Mouse (Mus musculus) MEL (cell line): ENCODE measurements at regions not wholly inside any gene's neighbourhood (a gene's known extent, or its start where the extent isn't known, plus 50 kb on each side); places are given as distances from the start of the nearest gene placed in this dataset.

Experiments
- DNase-seq: peaks from one replicate; pipeline ENCODE4 v3.0.0; 2011; ENCODE audit warnings: low read depth, low spot score
- H3K27ac ChIP-seq: 2 replicates; pipeline ENCODE4 v1.5.1; 2012; ENCODE audit warnings: low read depth, mild to moderate bottlenecking, control low read depth, low read length, moderate library complexity; ENCODE audit not compliant: control insufficient read depth
- H3K27me3 ChIP-seq, 2 experiments: fragments of 150-350 bp in 1 of 2; sonication (generic) in 1 of 2; 2 replicates each; pipeline ENCODE4 v1.6.1; 2012; ENCODE audit warnings: low read length in 2 of 2, mild to moderate bottlenecking in 2 of 2, improper control_type of control experiment in 1 of 2, moderate library complexity in 1 of 2; ENCODE audit not compliant: insufficient read depth in 2 of 2, control insufficient read depth in 1 of 2
- H3K36me3 ChIP-seq, 2 experiments: 2 replicates each; pipeline ENCODE4 v1.6.1; 2012 to 2014; ENCODE audit warnings: low read length in 2 of 2, improper control_type of control experiment in 1 of 2, inconsistent platforms in 1 of 2, mild to moderate bottlenecking in 1 of 2; ENCODE audit not compliant: insufficient read depth in 2 of 2, control insufficient read depth in 1 of 2
- H3K4me1 ChIP-seq, 2 experiments: fragments of 150-350 bp in 1 of 2; sonication (generic) in 1 of 2; 2 replicates each; pipeline ENCODE4 v1.6.1; 2012; ENCODE audit warnings: low read length in 2 of 2, improper control_type of control experiment in 1 of 2, mild to moderate bottlenecking in 1 of 2; ENCODE audit not compliant: insufficient read depth in 2 of 2, control insufficient read depth in 1 of 2
- H3K4me3 ChIP-seq, 2 experiments: fragments of 150-350 bp in 1 of 2; sonication (generic) in 1 of 2; 2 replicates each; pipeline ENCODE4 v1.5.1; 2012; ENCODE audit warnings: low read depth in 2 of 2, low read length in 2 of 2, mild to moderate bottlenecking in 2 of 2, moderate library complexity in 2 of 2, control low read depth in 1 of 2, improper control_type of control experiment in 1 of 2; ENCODE audit not compliant: control insufficient read depth in 1 of 2, insufficient read depth in 1 of 2
- H3K79me2 ChIP-seq: 2 replicates; pipeline ENCODE4 v1.6.1; 2012; ENCODE audit warnings: mild to moderate bottlenecking, low read length, moderate library complexity; ENCODE audit not compliant: control insufficient read depth, poor library complexity, insufficient read depth
- H3K9ac ChIP-seq: 2 replicates; pipeline ENCODE4 v1.6.1; 2012; ENCODE audit warnings: low read depth, mild to moderate bottlenecking, control low read depth, low read length, moderate library complexity; ENCODE audit not compliant: control insufficient read depth, poor library complexity, severe bottlenecking
- H3K9me3 ChIP-seq: fragments of 150-350 bp; sonication (generic); replicated peaks from 2 replicates; pipeline ENCODE4 v1.6.1; 2012; ENCODE audit warnings: mild to moderate bottlenecking, low read length, improper control_type of control experiment, moderate library complexity; ENCODE audit not compliant: insufficient read depth
- CHD2 ChIP-seq: IDR thresholded peaks from 2 replicates; pipeline ENCODE4 v1.6.1; 2011; ENCODE audit warnings: low read length, improper control_type of control experiment
- CTCF ChIP-seq, 3 experiments: IDR thresholded peaks in 2 of 3; conservative IDR thresholded peaks in 1 of 3; 2 replicates each; pipeline ENCODE4 v1.5.1; 2011 to 2012; ENCODE audit warnings: low read length in 3 of 3, low read depth in 2 of 3, mild to moderate bottlenecking in 2 of 3, improper control_type of control experiment in 1 of 3, inconsistent platforms in 1 of 3, mixed read lengths in 1 of 3, moderate library complexity in 1 of 3; ENCODE audit not compliant: control insufficient read depth in 1 of 3, insufficient read depth in 1 of 3, poor library complexity in 1 of 3, severe bottlenecking in 1 of 3
- E2F4 ChIP-seq: IDR thresholded peaks from 2 replicates; pipeline ENCODE4 v1.6.1; 2011; ENCODE audit warnings: low read depth, low read length, improper control_type of control experiment, borderline replicate concordance
- ELF1 ChIP-seq: IDR thresholded peaks from 2 replicates; pipeline ENCODE4 v1.6.1; 2014; ENCODE audit warnings: low read depth, mild to moderate bottlenecking, inconsistent platforms, low read length, improper control_type of control experiment, moderate library complexity
- GABPA ChIP-seq: IDR thresholded peaks from 2 replicates; pipeline ENCODE4 v1.6.1; 2012; ENCODE audit warnings: low read depth, mild to moderate bottlenecking, inconsistent platforms, low read length, improper control_type of control experiment, moderate library complexity
- GATA1 ChIP-seq: IDR thresholded peaks from 2 replicates; pipeline ENCODE4 v1.6.1; 2011; ENCODE audit warnings: low read depth, low read length, improper control_type of control experiment
- MAX ChIP-seq: IDR thresholded peaks from 2 replicates; pipeline ENCODE4 v1.6.1; 2011; ENCODE audit warnings: low read length, improper control_type of control experiment
- MAZ ChIP-seq: IDR thresholded peaks from 2 replicates; pipeline ENCODE4 v1.6.1; 2012; ENCODE audit warnings: low read depth, mild to moderate bottlenecking, inconsistent platforms, low read length, improper control_type of control experiment
- MEF2A ChIP-seq: IDR thresholded peaks from 2 replicates; pipeline ENCODE4 v1.6.1; 2014; ENCODE audit warnings: low read depth, mild to moderate bottlenecking, inconsistent platforms, low read length, improper control_type of control experiment; ENCODE audit not compliant: poor library complexity, insufficient replicate concordance, severe bottlenecking; ENCODE audit errors: extremely low read depth
- MXI1 ChIP-seq: IDR thresholded peaks from 2 replicates; pipeline ENCODE4 v1.6.1; 2011; ENCODE audit warnings: mild to moderate bottlenecking, low read depth, low read length, improper control_type of control experiment
- POLR2AphosphoS2 ChIP-seq: IDR thresholded peaks from 2 replicates; pipeline ENCODE4 v1.6.1; 2011; ENCODE audit warnings: low read length, improper control_type of control experiment
- POLR2AphosphoS5 ChIP-seq: IDR thresholded peaks from 2 replicates; pipeline ENCODE4 v1.6.1; 2012; ENCODE audit warnings: low read depth, borderline replicate concordance, mild to moderate bottlenecking, inconsistent platforms, low read length, moderate library complexity, mixed read lengths
- RAD21 ChIP-seq: IDR thresholded peaks from 2 replicates; pipeline ENCODE4 v1.6.1; 2011; ENCODE audit warnings: mild to moderate bottlenecking, low read depth, low read length, improper control_type of control experiment
- RCOR1 ChIP-seq: IDR thresholded peaks from 2 replicates; pipeline ENCODE4 v1.6.1; 2012; ENCODE audit warnings: low read depth, mild to moderate bottlenecking, inconsistent platforms, low read length, improper control_type of control experiment
- SMC3 ChIP-seq: IDR thresholded peaks from 2 replicates; pipeline ENCODE4 v1.6.1; 2011; ENCODE audit warnings: low read depth, low read length, improper control_type of control experiment
- TAL1 ChIP-seq: IDR thresholded peaks from 2 replicates; pipeline ENCODE4 v1.6.1; 2012; ENCODE audit warnings: mild to moderate bottlenecking, inconsistent platforms, low read length, moderate library complexity, mixed read lengths
- TCF12 ChIP-seq: IDR thresholded peaks from 2 replicates; pipeline ENCODE4 v1.6.1; 2014; ENCODE audit warnings: low read depth, mild to moderate bottlenecking, inconsistent platforms, low read length, improper control_type of control experiment, moderate library complexity
- USF1 ChIP-seq: IDR thresholded peaks from 2 replicates; pipeline ENCODE4 v1.6.1; 2014; ENCODE audit warnings: low read depth, mild to moderate bottlenecking, inconsistent platforms, low read length, improper control_type of control experiment, moderate library complexity
- USF2 ChIP-seq, 2 experiments: IDR thresholded peaks; 2 replicates each; pipeline ENCODE4 v1.6.1; 2011 to 2012; ENCODE audit warnings: improper control_type of control experiment in 2 of 2, low read length in 2 of 2, borderline replicate concordance in 1 of 2, inconsistent platforms in 1 of 2, low read depth in 1 of 2, mild to moderate bottlenecking in 1 of 2; ENCODE audit not compliant: insufficient read depth in 1 of 2
- ZC3H11A ChIP-seq: IDR thresholded peaks from 2 replicates; pipeline ENCODE4 v1.6.1; 2012; ENCODE audit warnings: low read depth, mild to moderate bottlenecking, inconsistent platforms, low read length, improper control_type of control experiment
- ZMIZ1 ChIP-seq: IDR thresholded peaks from 2 replicates; pipeline ENCODE4 v1.6.1; 2012; ENCODE audit warnings: low read depth, mild to moderate bottlenecking, inconsistent platforms, low read length, improper control_type of control experiment, moderate library complexity

GRCm38 (mm10) chr3:52618925-52619224 is 350.7 kb downstream of the Foxo1 start:
- no peak overlapping the region for H3K27ac ChIP-seq
- DNase-seq = no peak
- no peaks in the 10 kb centered on the region for H3K4me1 ChIP-seq
- H3K79me2 ChIP-seq = no peaks in the 10 kb centered on the region
- no peak for TF ChIP-seq MXI1
- no peak for TF ChIP-seq GATA1
- no peak for TF ChIP-seq POLR2AphosphoS2
- no peak for TF ChIP-seq ZC3H11A
- no peak for TF ChIP-seq MEF2A
- TF ChIP-seq MAZ = no peak
- no peak for TF ChIP-seq SMC3
- no peak for TF ChIP-seq GABPA
- no peak for TF ChIP-seq ZMIZ1
- no peaks in the 10 kb centered on the region for H3K9me3 ChIP-seq
- no peaks in the 10 kb centered on the region for H3K27me3 ChIP-seq
- no peak overlapping the region for H3K4me3 ChIP-seq
- H3K36me3 ChIP-seq = no peaks in the 10 kb centered on the region
- no peak overlapping the region for H3K9ac ChIP-seq

DNA sequence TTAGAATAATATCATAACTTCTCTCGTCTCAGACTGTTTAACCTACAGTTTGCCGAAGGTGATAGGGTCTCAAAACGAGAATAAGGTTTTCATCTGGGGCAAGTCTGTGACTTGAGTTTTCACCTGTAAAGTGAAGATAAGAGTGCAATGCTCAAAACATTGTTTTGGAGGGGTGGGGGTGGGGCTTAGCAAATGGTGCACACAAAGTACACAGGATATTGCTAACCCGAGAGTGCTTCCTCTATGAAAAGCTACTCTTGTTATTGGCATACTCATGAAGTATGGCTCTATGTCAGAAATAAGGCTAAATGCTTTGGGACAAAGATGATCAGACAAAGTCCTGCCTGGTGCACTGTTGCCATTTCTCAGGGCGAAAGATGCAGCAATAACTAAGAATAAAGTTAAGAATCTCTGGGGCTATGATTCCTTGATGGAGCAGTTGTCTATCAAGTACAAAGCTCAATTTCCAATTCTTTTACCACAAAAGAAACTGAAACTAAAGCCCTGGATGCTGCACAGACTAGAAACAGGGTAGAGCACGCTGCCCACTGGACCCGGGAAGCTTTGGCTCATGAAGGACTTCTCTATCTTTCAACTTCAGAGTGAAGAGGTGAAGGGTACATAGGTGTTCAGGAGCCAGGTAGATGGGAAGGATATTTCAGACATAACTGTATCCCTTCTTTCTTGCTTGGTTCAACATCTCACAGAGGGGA is 350.2 kb downstream of the Foxo1 start:
- DNase-seq = no peak

More for the DNA sequence above, 350.2 kb downstream of the Foxo1 start:
- H3K27ac ChIP-seq = no peak overlapping the region
- TF ChIP-seq RCOR1 = no peak
- no peak for TF ChIP-seq ELF1
- no peak for TF ChIP-seq ZC3H11A
- no peak for TF ChIP-seq TAL1
- TF ChIP-seq RAD21 = no peak
- no peak for TF ChIP-seq USF2 (IDR thresholded peaks at IDR 0.05; ENCODE audit: borderline replicate concordance in 1 of 2, insufficient read depth in 1 of 2, low read depth in 1 of 2, low read length in 2 of 2)
- no peak for TF ChIP-seq USF1
- no peak for TF ChIP-seq E2F4
- no peak for TF ChIP-seq CTCF (IDR thresholded peaks at IDR 0.05 in 2 of 3, conservative IDR thresholded peaks at IDR 0.05 in 1 of 3; ENCODE audit: control insufficient read depth in 1 of 3, insufficient read depth in 1 of 3, low read depth in 2 of 3, low read length in 3 of 3, poor library complexity in 1 of 3, severe bottlenecking in 1 of 3)
- TF ChIP-seq CHD2 = no peak
- no peak for TF ChIP-seq GABPA
- no peak for TF ChIP-seq MAX
- TF ChIP-seq TCF12 = no peak
- no peak for TF ChIP-seq GATA1
- TF ChIP-seq POLR2AphosphoS5 = no peak
- no peak overlapping the region for H3K4me3 ChIP-seq
- H3K9ac ChIP-seq = no peak overlapping the region
- no peaks in the 10 kb centered on the region for H3K9me3 ChIP-seq
- H3K36me3 ChIP-seq = no peaks in the 10 kb centered on the region
- H3K27me3 ChIP-seq = no peaks in the 10 kb centered on the region
- H3K79me2 ChIP-seq = no peaks in the 10 kb centered on the region
- no peaks in the 10 kb centered on the region for H3K4me1 ChIP-seq
